8 mouse cellular contexts compared by ENCODE assay signal in the genomic region with DNA sequence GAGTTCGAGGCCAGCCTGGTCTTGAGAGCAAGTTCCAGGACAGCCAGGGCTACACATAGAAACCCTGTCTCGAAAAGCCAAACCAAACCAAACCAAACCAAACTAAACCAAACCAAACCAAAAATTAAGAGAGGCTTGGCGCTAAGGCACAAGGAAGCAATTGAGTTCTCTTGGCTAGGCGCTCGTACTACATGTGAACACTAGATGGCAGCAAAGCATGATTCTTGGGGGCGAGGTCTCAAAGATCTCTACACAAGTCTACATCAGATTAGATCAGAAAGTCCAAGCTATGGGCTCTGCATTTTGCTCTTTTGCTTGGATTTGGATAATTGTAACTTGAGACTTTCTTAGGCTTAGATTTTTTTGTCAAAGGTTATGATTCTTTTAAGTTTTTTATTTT. TPM values are rescaled to one million over a fixed set of nuclear protein-coding genes. Genes with fewer than 3 reads are reported as not detected.
DNase-seq lines count a peak whose midpoint lies in the region; ATAC-seq and TF ChIP-seq lines count a peak whose summit lies in the region.

No protein-coding gene starts in this region.

- TF ChIP-seq POLR2A in embryonic fibroblast, embryonic 13.5 days (IDR thresholded peaks at IDR 0.05; ENCODE audit: low read depth, low read length), result no peak

- peak; percentile 20; the same call in 1 of the 2 replicates for TF ChIP-seq CTCF in embryonic fibroblast, embryonic 13.5 days (IDR thresholded peaks at IDR 0.05; ENCODE audit: borderline replicate concordance, insufficient read depth, low read length)

- H3K27ac ChIP-seq in hindbrain, embryonic 10.5 days, result no peak overlapping the region
- H3K27ac ChIP-seq in hindbrain, embryonic 12.5 days, result no peak overlapping the region
- no peak overlapping the region for H3K27ac ChIP-seq in embryonic fibroblast, embryonic 13.5 days (ENCODE audit: insufficient read depth, low read length)

- WGBS in hindbrain, embryonic 10.5 days, result 6% methylated on average over 6 of the region's 6 CpGs
- 5% methylated on average over 6 of the region's 6 CpGs for WGBS in hindbrain, embryonic 12.5 days

- H3K36me3 ChIP-seq in hindbrain, embryonic 10.5 days, result peaks cover 16% of the 10 kb centered on the region
- H3K36me3 ChIP-seq in hindbrain, embryonic 12.5 days, result peaks cover 17% of the 10 kb centered on the region

- no peak for ATAC-seq in hindbrain, embryonic 12.5 days (ENCODE audit: low FRiP score)

- H3K4me2 ChIP-seq in hindbrain, embryonic 12.5 days (replicated peaks), result no peak overlapping the region

- 0 out of 2 replicates have a peak, but pooled peaks cover 8% of the 10 kb centered on the region for H3K4me1 ChIP-seq in hindbrain, embryonic 10.5 days (replicated peaks)
- H3K4me1 ChIP-seq in hindbrain, embryonic 12.5 days, result no peaks in the 10 kb centered on the region
- no peaks in the 10 kb centered on the region for H3K4me1 ChIP-seq in embryonic fibroblast, embryonic 13.5 days (ENCODE audit: control insufficient read depth, insufficient read depth, low read length)

- intact Hi-C loops in left cerebral cortex, postnatal 25 days (cut with DNase I), result loop anchor here (10.0 kb wide), 2 partner anchors 251 to 321 kb away; no protein-coding TSS in a partner anchor

- no peak overlapping the region for H3K9ac ChIP-seq in hindbrain, embryonic 12.5 days

- no peak overlapping the region for H3K4me3 ChIP-seq in hindbrain, embryonic 10.5 days
- H3K4me3 ChIP-seq in hindbrain, embryonic 12.5 days, result no peak overlapping the region
- no peak overlapping the region for H3K4me3 ChIP-seq in embryonic fibroblast, embryonic 13.5 days (ENCODE audit: insufficient read depth, low read length)

- peak; percentile 71 for DNase-seq in hindbrain, embryonic 10.5 days (ENCODE audit: low spot score)
- peak; percentile 44 for DNase-seq in adrenal gland, postnatal 25 days
- peak; percentile 49 for DNase-seq in hindlimb bud, embryonic 11.5 days (ENCODE audit: extremely low spot score, low read depth, low spot score)
- peak; percentile 77 to 89 for DNase-seq in left cerebral cortex, postnatal 25 days (ENCODE audit: low spot score in 2 of 2)
- DNase-seq in naive thymus-derived CD4-positive, alpha-beta T cell, adult 2 months (ENCODE audit: low read depth), result peak; percentile 83
- peak; percentile 61 for DNase-seq in telencephalon, adult 2 months (ENCODE audit: low read depth, low spot score)

- 0 out of 2 replicates have a peak, but pooled peaks cover 2% of the 10 kb centered on the region for H3K9me3 ChIP-seq in hindbrain, embryonic 10.5 days
- no peaks in the 10 kb centered on the region for H3K9me3 ChIP-seq in hindbrain, embryonic 12.5 days (replicated peaks)

- H3K27me3 ChIP-seq in hindbrain, embryonic 10.5 days (ENCODE audit: insufficient read depth, poor library complexity, severe bottlenecking), result no peaks in the 10 kb centered on the region; the same call in 1 of the 2 replicates
- H3K27me3 ChIP-seq in hindbrain, embryonic 12.5 days, result 0 out of 2 replicates have a peak, but pooled peaks cover 2% of the 10 kb centered on the region

RNA-seq across cellular contexts. Expression of a gene that starts 13.8 kb away (rescaled TPM):
- polyA plus RNA-seq in hindbrain, embryonic 10.5 days (2016; fragmentation: Nextera tagmentation; extraction: Ambion mirVana), result 3.5 and 5.1 TPM in 2 replicates
- 3.7 and 3.8 TPM in 2 replicates for polyA plus RNA-seq in hindbrain, embryonic 12.5 days (2016; fragmentation: Nextera tagmentation; extraction: Ambion mirVana)
- 5.9 and 10.4 TPM in 2 replicates for total RNA-seq in adrenal gland, postnatal 25 days (2021)
- 0.30 TPM in 1 of 2 replicates, not detected in the other for polyA plus RNA-seq in embryonic fibroblast, embryonic 13.5 days (2011; ENCODE audit: insufficient read length, low read depth, missing spikeins)
- total RNA-seq in left cerebral cortex, postnatal 25 days (2021), result 1 to 10 TPM; 2.8 to 3.1 TPM

RNA-seq across cellular contexts. Expression of a gene that starts 17.8 kb away (rescaled TPM):
- 138 and 149 TPM in 2 replicates for polyA plus RNA-seq in hindbrain, embryonic 10.5 days (2016; fragmentation: Nextera tagmentation; extraction: Ambion mirVana)
- 123 and 126 TPM in 2 replicates for polyA plus RNA-seq in hindbrain, embryonic 12.5 days (2016; fragmentation: Nextera tagmentation; extraction: Ambion mirVana)
- total RNA-seq in adrenal gland, postnatal 25 days (2021), result 75.1 and 83.5 TPM in 2 replicates
- polyA plus RNA-seq in embryonic fibroblast, embryonic 13.5 days (2011; ENCODE audit: insufficient read length, low read depth, missing spikeins), result 46.9 and 48.2 TPM in 2 replicates
- total RNA-seq in left cerebral cortex, postnatal 25 days (2021), result 10 to 100 TPM; 31.2 to 32.1 TPM

RNA-seq across cellular contexts. Expression of a gene that starts 17.9 kb away (rescaled TPM):
- polyA plus RNA-seq in hindbrain, embryonic 10.5 days (2016; fragmentation: Nextera tagmentation; extraction: Ambion mirVana), result 128 and 136 TPM in 2 replicates
- 130 and 139 TPM in 2 replicates for polyA plus RNA-seq in hindbrain, embryonic 12.5 days (2016; fragmentation: Nextera tagmentation; extraction: Ambion mirVana)
- total RNA-seq in adrenal gland, postnatal 25 days (2021), result 102 and 125 TPM in 2 replicates
- 58.6 and 70.5 TPM in 2 replicates for polyA plus RNA-seq in embryonic fibroblast, embryonic 13.5 days (2011; ENCODE audit: insufficient read length, low read depth, missing spikeins)
- total RNA-seq in left cerebral cortex, postnatal 25 days (2021), result 10 to 100 TPM; 68.4 to 72.9 TPM
